Mouse (Mus musculus): ENCODE measurements at regions not wholly inside any gene's neighbourhood (a gene's known extent, or its start where the extent isn't known, plus 50 kb on each side); places are given as distances from the start of the nearest gene placed in this dataset.

DNA sequence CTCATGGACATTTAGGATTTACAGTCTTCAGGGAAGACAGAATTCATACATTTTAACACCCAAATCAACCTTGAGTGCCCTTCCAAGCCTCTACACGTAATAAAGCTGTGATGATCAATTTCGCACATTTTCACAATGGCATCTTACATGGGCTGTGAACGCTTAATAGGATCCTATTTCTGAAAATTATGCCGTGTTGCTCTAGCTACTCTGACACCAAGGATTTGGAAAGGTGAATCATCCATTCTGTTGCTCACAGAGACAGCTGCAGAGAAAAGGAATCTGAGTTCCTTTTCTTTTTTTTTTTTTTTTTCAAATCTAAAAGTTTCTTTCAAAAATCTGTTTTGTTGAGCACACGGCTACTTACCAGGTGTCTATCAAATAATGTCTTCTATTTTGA lies 316.1 kb downstream of the Sec23a start:
- Histone ChIP-seq H3K4me3 (ENCODE audit: insufficient read depth in 1 of 2, low read depth in 1 of 2, low read length in 2 of 2, poor library complexity in 1 of 2, severe bottlenecking in 1 of 2) (no peak overlapping the region), H3K36me3 (ENCODE audit: control insufficient read depth, insufficient read depth, low read length, poor library complexity, severe bottlenecking) (no peaks in the 10 kb centered on the region), H3K9me3 (ENCODE audit: control insufficient read depth, insufficient read depth, low read depth, low read length) (no peaks in the 10 kb centered on the region), H3K9ac (ENCODE audit: insufficient read depth, low read depth, low read length, poor library complexity, severe bottlenecking) (no peak overlapping the region), H3K4me1 (ENCODE audit: control insufficient read depth in 2 of 2, insufficient read depth in 2 of 2, low read length in 2 of 2, poor library complexity in 1 of 2) (no peaks in the 10 kb centered on the region), H3K27ac (ENCODE audit: insufficient read depth, low read depth, low read length, poor library complexity, severe bottlenecking) (no peak overlapping the region)
- no peak for TF ChIP-seq ZC3H11A (IDR thresholded peaks at IDR 0.05; ENCODE audit: borderline replicate concordance, low read depth, low read length)
- TF ChIP-seq CHD2 (IDR thresholded peaks at IDR 0.05; ENCODE audit: low read depth, low read length): no peak
- TF ChIP-seq HCFC1 (IDR thresholded peaks at IDR 0.05; ENCODE audit: borderline replicate concordance, insufficient read depth, low read length): no peak
- no peak for TF ChIP-seq MAFK (IDR thresholded peaks at IDR 0.05; ENCODE audit: insufficient read depth, low read depth, low read length)
- TF ChIP-seq ZNF384 (IDR thresholded peaks at IDR 0.05; ENCODE audit: low read depth, low read length): no peak
- in situ Hi-C loops (cut with MboI; ENCODE audit: low sequenced_read_pairs in 2 of 2, unreplicated experiment in 2 of 2): no loop called here
- no peak for DNase-seq (ENCODE audit: low read depth, low spot score)

DNA sequence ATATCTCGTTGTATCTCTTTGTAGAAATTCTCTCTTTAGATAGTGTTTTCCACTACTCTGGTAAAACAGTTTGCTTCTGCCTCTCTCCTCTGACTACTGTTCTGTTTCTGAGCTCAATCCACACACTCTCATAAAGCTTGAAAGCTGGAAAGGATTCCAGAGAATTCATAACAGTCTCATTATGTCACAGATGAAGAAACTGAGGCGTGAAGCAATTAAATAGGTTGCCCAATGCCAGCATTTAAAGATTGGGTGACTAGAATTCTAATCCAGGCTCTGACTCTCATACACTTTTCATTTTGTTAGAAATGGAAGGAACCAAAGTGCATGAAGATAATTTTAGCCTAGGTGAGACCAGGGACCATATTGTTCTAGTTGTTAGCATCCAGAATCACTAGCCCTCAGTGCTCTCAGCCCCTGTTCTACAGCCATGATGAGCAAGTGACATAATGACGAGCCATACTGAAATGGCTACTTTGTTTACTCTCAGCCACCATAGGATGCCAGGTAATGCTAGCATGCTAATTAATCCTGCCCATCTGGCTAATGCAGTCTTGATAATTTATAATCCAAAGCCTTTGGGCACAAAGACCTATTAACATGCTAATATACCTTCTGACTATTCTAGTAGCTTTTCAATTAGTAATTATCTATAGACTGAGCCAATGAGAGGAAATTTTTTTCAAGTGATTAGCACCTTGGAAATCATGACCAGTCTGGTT lies 341.7 kb downstream of the Sec23a start:
- Histone ChIP-seq H3K4me3 (ENCODE audit: insufficient read depth in 1 of 2, low read depth in 1 of 2, low read length in 2 of 2, poor library complexity in 1 of 2, severe bottlenecking in 1 of 2) (no peak overlapping the region), H3K9ac (ENCODE audit: insufficient read depth, low read depth, low read length, poor library complexity, severe bottlenecking) (no peak overlapping the region), H3K36me3 (ENCODE audit: control insufficient read depth, insufficient read depth, low read length, poor library complexity, severe bottlenecking) (no peaks in the 10 kb centered on the region), H3K4me1 (ENCODE audit: control insufficient read depth in 2 of 2, insufficient read depth in 2 of 2, low read length in 2 of 2, poor library complexity in 1 of 2) (no peaks in the 10 kb centered on the region), H3K9me3 (ENCODE audit: control insufficient read depth, insufficient read depth, low read depth, low read length) (0 out of 2 replicates have a peak, but pooled peaks cover 2% of the 10 kb centered on the region), H3K27ac (ENCODE audit: insufficient read depth, low read depth, low read length, poor library complexity, severe bottlenecking) (no peak overlapping the region)
- in situ Hi-C loops (cut with MboI; ENCODE audit: low sequenced_read_pairs in 2 of 2, unreplicated experiment in 2 of 2): no loop called here
- TF ChIP-seq ZNF384 (IDR thresholded peaks at IDR 0.05; ENCODE audit: low read depth, low read length): no peak
- no peak for TF ChIP-seq ZC3H11A (IDR thresholded peaks at IDR 0.05; ENCODE audit: borderline replicate concordance, low read depth, low read length)
- no peak for TF ChIP-seq MAFK (IDR thresholded peaks at IDR 0.05; ENCODE audit: insufficient read depth, low read depth, low read length)
- no peak for TF ChIP-seq CHD2 (IDR thresholded peaks at IDR 0.05; ENCODE audit: low read depth, low read length)
- no peak for TF ChIP-seq HCFC1 (IDR thresholded peaks at IDR 0.05; ENCODE audit: borderline replicate concordance, insufficient read depth, low read length)
- DNase-seq (ENCODE audit: low read depth, low spot score): no peak

DNA sequence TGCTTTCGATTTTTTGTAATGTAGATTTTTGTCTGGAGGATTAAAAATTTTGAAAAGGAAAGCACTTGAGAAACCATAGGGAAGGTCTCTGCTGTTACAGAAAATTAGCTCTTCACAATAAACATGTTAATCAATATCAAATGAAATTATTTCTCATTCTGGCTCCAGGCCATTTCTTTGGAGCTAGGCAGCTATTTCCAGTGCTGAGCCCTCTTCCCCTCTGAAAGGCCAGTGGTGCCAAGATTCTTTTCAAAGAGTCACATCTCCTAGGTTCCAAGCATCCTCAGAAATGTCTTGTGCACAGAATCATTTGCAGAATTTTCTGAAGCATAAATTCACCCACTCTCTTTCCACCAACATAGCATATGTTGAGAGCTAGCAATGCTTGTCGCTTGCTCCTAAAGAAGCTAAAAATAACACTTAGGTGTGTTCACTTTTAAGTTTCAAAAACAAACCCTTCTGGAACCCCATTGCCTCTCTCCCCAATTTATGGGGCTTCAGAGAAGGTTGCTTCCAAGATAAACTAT lies 357.2 kb downstream of the Sec23a start:
- in situ Hi-C loops (cut with MboI; ENCODE audit: low sequenced_read_pairs in 2 of 2, unreplicated experiment in 2 of 2): no loop called here
- Histone ChIP-seq H3K27ac (ENCODE audit: insufficient read depth, low read depth, low read length, poor library complexity, severe bottlenecking) (no peak overlapping the region), H3K36me3 (ENCODE audit: control insufficient read depth, insufficient read depth, low read length, poor library complexity, severe bottlenecking) (no peaks in the 10 kb centered on the region), H3K4me3 (ENCODE audit: insufficient read depth in 1 of 2, low read depth in 1 of 2, low read length in 2 of 2, poor library complexity in 1 of 2, severe bottlenecking in 1 of 2) (no peak overlapping the region), H3K9ac (ENCODE audit: insufficient read depth, low read depth, low read length, poor library complexity, severe bottlenecking) (no peak overlapping the region), H3K9me3 (ENCODE audit: control insufficient read depth, insufficient read depth, low read depth, low read length) (no peaks in the 10 kb centered on the region), H3K4me1 (ENCODE audit: control insufficient read depth in 2 of 2, insufficient read depth in 2 of 2, low read length in 2 of 2, poor library complexity in 1 of 2) (no peaks in the 10 kb centered on the region)
- no peak for DNase-seq (ENCODE audit: low read depth, low spot score)
- TF ChIP-seq MAFK (IDR thresholded peaks at IDR 0.05; ENCODE audit: insufficient read depth, low read depth, low read length) (no peak), ZC3H11A (IDR thresholded peaks at IDR 0.05; ENCODE audit: borderline replicate concordance, low read depth, low read length) (no peak), HCFC1 (IDR thresholded peaks at IDR 0.05; ENCODE audit: borderline replicate concordance, insufficient read depth, low read length) (no peak), ZNF384 (IDR thresholded peaks at IDR 0.05; ENCODE audit: low read depth, low read length) (no peak), CHD2 (IDR thresholded peaks at IDR 0.05; ENCODE audit: low read depth, low read length) (no peak)

DNA sequence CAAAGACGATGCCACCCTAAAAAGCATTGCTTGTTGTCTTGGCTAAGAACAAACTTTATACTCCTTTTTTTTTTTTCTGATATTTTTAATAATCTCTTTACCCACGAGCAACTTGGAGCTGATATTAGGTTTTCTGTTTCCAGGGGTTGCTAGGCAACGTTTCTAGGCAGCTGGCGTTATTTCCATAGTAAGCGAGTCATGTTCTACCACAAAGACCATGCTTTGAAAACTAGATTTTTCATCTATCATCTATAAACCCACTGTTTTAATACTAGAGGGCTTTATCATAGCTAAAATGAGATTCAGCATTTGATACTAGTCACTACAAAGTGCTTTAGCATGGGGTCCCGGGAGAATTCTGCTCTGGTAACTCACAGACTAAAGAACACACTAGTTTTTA lies 358.1 kb downstream of the Sec23a start:
- Histone ChIP-seq H3K4me1 (ENCODE audit: control insufficient read depth in 2 of 2, insufficient read depth in 2 of 2, low read length in 2 of 2, poor library complexity in 1 of 2) (no peaks in the 10 kb centered on the region), H3K36me3 (ENCODE audit: control insufficient read depth, insufficient read depth, low read length, poor library complexity, severe bottlenecking) (no peaks in the 10 kb centered on the region), H3K4me3 (ENCODE audit: insufficient read depth in 1 of 2, low read depth in 1 of 2, low read length in 2 of 2, poor library complexity in 1 of 2, severe bottlenecking in 1 of 2) (no peak overlapping the region), H3K27ac (ENCODE audit: insufficient read depth, low read depth, low read length, poor library complexity, severe bottlenecking) (no peak overlapping the region), H3K9ac (ENCODE audit: insufficient read depth, low read depth, low read length, poor library complexity, severe bottlenecking) (no peak overlapping the region), H3K9me3 (ENCODE audit: control insufficient read depth, insufficient read depth, low read depth, low read length) (no peaks in the 10 kb centered on the region)
- DNase-seq (ENCODE audit: low read depth, low spot score): no peak
- no peak for TF ChIP-seq HCFC1 (IDR thresholded peaks at IDR 0.05; ENCODE audit: borderline replicate concordance, insufficient read depth, low read length)
- no peak for TF ChIP-seq MAFK (IDR thresholded peaks at IDR 0.05; ENCODE audit: insufficient read depth, low read depth, low read length)
- TF ChIP-seq CHD2 (IDR thresholded peaks at IDR 0.05; ENCODE audit: low read depth, low read length): no peak
- TF ChIP-seq ZC3H11A (IDR thresholded peaks at IDR 0.05; ENCODE audit: borderline replicate concordance, low read depth, low read length): no peak
- TF ChIP-seq ZNF384 (IDR thresholded peaks at IDR 0.05; ENCODE audit: low read depth, low read length): no peak
- in situ Hi-C loops (cut with MboI; ENCODE audit: low sequenced_read_pairs in 2 of 2, unreplicated experiment in 2 of 2): no loop called here
